Mouse (Mus musculus) hematopoietic stem cell, adult 5-6 weeks (primary cell): ENCODE results near the gene Olfr584. TPM values are rescaled to one million over a fixed set of nuclear protein-coding genes. Genes with fewer than 3 reads are reported as not detected.

Source experiments
- ATAC-seq, 2 experiments: fragments of 125-278 bp in 1 of 2; replicated peaks in 1 of 2; 2 replicates each; pipeline ENCODE4 v1.8.0; 2016 to 2017; ENCODE audit warnings: inconsistent platforms in 2 of 2, mild to moderate bottlenecking in 2 of 2, moderate number of reproducible peaks in 2 of 2, low read depth in 1 of 2, moderate TSS enrichment in 1 of 2; ENCODE audit not compliant: low FRiP score in 2 of 2, poor library complexity in 2 of 2, severe bottlenecking in 2 of 2, insufficient read depth in 1 of 2, low TSS enrichment in 1 of 2
- total RNA-seq: library from RNA; stranded (forward); fragments of 172-1452, 232-1000 nt; gene quantifications from 2 replicates; pipeline ENCODE4 v1.2.3, GENCODE M21; 2017

Olfr584 gene
- total RNA-seq = not detected in 2 replicates

- ATAC-seq = no peak
These were observed at the start of gene Olfr584 for GRCm38 (mm10) chr7:103081585-103081984. Olfr584 (plus strand) TSS chr7:103081885.

DNA sequence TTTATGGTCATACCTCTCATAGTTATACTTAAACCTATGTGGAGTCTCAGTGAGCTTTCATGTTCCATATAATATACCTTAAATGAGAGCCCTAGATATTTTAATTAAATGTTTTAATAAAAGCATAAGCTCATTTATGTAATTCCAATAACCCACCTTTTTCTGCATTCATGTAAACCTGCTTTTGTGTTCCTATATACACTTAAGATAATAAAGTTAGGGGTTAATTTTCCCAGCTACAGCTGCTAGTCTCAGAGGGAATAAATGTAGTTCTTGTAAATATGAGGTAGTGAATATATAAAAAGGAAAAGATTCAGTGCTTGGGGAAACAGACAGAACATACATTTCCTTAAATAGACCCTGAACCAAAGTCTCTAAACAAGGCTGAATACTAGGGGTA, 44.0 kb upstream of the Olfr584 start, which contains the start of gene Olfr582:
TSS of gene Olfr582 (plus strand) at position 301 of the 400 bp plus-strand sequence.
- ATAC-seq = no peak

DNA sequence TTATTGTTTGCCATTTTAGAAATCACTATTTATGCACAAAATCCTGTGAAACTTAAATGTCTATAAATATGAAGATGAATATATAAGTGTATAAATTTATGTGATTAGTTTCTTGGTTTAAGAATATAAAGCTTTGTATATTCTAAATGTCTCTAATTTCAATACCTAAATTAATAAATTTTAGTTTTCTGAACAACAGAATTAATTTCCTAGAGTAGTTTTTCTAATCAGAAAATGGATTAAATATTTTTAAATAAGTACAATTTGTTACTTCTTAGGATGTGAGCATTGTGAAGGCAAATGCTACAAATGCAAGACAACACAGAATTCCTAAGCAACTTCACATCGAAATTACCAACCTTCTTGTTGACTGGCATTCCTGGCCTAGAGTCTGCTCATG, 30.7 kb upstream of the Olfr584 start, which contains the start of gene Olfr583:
TSS of gene Olfr583 (plus strand) at position 301 of the 400 bp plus-strand sequence.
- ATAC-seq = no peak

DNA sequence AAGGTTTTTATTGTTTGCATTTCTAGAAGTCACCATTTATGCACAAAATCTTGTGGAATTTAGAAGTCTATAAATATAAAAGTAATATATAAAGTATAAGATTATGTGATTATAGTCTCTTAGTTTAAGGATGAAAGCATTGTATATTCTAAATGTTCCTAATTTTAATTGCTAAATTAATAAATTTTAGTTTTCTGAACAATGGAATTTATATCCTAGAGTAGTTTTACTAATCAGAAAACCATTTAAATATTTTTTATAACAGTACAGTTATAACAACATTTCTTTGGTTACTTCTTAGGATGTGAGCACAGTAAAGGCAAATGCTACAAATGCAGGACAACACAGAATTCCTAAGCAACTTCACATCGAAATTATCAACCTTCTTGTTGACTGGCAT, 15.7 kb downstream of the Olfr584 start, which contains the start of gene Olfr585:
TSS of gene Olfr585 (plus strand) at position 301 of the 400 bp plus-strand sequence.
- no peak for ATAC-seq

DNA sequence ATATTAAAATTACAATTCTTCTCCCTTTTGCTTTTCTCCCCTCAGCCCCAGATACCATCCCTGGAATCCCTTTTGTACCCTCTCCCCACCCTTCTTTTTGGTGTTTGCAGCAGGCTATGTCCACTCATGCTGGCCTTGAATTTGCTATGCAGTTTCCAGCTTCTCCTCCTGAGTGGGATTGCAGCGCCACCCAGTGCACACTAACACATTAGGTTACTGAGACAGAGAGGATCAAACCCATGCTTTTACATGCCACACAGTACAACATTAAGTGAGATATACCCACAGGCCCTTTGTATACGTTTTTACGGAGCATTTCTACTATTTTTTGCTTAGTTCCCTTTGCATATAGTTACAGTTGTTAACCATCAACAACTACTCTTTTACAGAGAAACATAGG, 37.7 kb downstream of the Olfr584 start:
- ATAC-seq = no peak

DNA sequence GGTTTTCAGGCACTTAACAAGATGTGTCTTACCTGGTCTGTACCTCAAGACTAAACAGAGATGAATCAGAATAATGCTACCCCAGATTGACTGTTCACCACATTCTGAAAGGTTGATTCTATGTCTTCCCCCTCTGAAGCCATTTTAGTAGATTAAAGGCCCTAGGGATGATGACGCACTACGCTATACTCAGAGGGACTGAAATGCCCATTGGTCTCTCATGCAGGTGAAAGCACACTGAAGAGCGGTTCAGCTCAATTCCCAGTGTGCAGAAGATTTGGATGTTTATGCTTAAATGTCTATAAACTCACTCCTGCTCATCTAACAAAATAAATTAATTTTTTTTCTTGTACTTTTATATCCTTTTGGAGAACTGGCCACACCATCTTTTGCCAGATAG, 43.9 kb downstream of the Olfr584 start, which contains the start of gene Olfr586:
TSS of gene Olfr586 (minus strand) at position 101 of the 400 bp plus-strand sequence.
- no peak for ATAC-seq

Other genes starting within 250 kb of the Olfr584 start
- gene Olfr566, start 223.1 kb upstream of the Olfr584 start, total RNA-seq = not detected in 2 replicates
- not detected in 2 replicates for gene Olfr568, start 204.8 kb upstream of the Olfr584 start, total RNA-seq
- gene Olfr569, start 191.0 kb upstream of the Olfr584 start, total RNA-seq = 0.10 TPM in 1 of 2 replicates, not detected in the other
- not detected in 2 replicates for gene Olfr570, start 187.3 kb upstream of the Olfr584 start, total RNA-seq
- not detected in 2 replicates for gene Olfr571, start 164.3 kb upstream of the Olfr584 start, total RNA-seq
- gene Olfr572, start 157.5 kb upstream of the Olfr584 start, total RNA-seq = not detected in 2 replicates
- not detected in 2 replicates for gene Olfr573-ps1, start 139.3 kb upstream of the Olfr584 start, total RNA-seq
- gene Olfr574, start 133.4 kb upstream of the Olfr584 start, total RNA-seq = not detected in 2 replicates
- not detected in 2 replicates for gene Olfr575, start 123.1 kb upstream of the Olfr584 start, total RNA-seq
- gene Olfr576, start 119.2 kb upstream of the Olfr584 start, total RNA-seq = not detected in 2 replicates
- not detected in 2 replicates for gene Olfr577, start 105.9 kb upstream of the Olfr584 start, total RNA-seq
- not detected in 2 replicates for gene Olfr578, start 92.6 kb upstream of the Olfr584 start, total RNA-seq
- gene Olfr582, start 43.9 kb upstream of the Olfr584 start, total RNA-seq = not detected in 2 replicates
- gene Olfr583, start 30.6 kb upstream of the Olfr584 start, total RNA-seq = not detected in 2 replicates
- gene Olfr585, start 15.8 kb downstream of the Olfr584 start, total RNA-seq = not detected in 2 replicates
- not detected in 2 replicates for gene Olfr586, start 43.8 kb downstream of the Olfr584 start, total RNA-seq
- gene Olfr588-ps1, start 59.0 kb downstream of the Olfr584 start, total RNA-seq = not detected in 2 replicates
- gene Olfr589, start 74.5 kb downstream of the Olfr584 start, total RNA-seq = not detected in 2 replicates
- gene Olfr591, start 96.5 kb downstream of the Olfr584 start, total RNA-seq = not detected in 2 replicates
- not detected in 2 replicates for gene Olfr592, start 102.9 kb downstream of the Olfr584 start, total RNA-seq
- not detected in 2 replicates for gene Olfr593, start 130.0 kb downstream of the Olfr584 start, total RNA-seq
- gene Olfr594, start 135.1 kb downstream of the Olfr584 start, total RNA-seq = not detected in 2 replicates
- not detected in 2 replicates for gene Usp17ld, start 170.6 kb downstream of the Olfr584 start, total RNA-seq
- not detected in 2 replicates for gene Olfr596, start 223.8 kb downstream of the Olfr584 start, total RNA-seq
- not detected in 2 replicates for gene Olfr597, start 234.4 kb downstream of the Olfr584 start, total RNA-seq
- gene Olfr598, start 241.7 kb downstream of the Olfr584 start, total RNA-seq = not detected in 2 replicates